Mouse (Mus musculus): ENCODE results near the gene Krtap3-1.

DNA sequence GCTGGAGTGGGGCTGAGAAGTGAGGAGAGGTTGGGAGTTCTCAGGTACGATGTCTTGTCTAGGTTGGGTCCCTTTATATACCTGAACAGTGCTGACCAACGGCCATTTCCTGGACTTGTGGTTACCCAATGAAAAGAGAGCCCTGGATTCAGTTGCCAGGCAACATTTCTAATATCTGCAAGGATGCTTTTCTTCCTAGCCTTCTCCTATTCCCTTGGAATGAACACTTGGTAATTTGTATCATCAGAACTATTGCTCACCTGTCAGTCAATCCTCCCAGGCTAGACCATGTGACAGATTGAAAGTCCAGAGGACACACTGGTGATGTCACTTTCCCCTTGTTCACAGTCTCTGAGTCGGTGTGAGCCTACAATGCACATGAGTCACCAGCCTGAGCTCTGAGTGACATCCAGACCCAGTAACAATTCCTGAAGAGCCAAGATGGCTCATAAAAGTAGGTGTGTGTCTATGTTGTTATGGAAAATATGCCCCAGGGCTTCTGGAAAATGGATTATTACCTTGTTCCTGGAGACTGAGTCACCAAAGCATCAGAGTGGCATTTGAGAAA lies 48.5 kb upstream of the Krtap3-1 start, which contains the start of gene Krtap2-4:
- no peak for TF ChIP-seq CTCF (conservative IDR thresholded peaks at IDR 0.05; ENCODE audit: insufficient read depth, insufficient read length, low read depth, low read length)
- no peak for TF ChIP-seq POLR2A (IDR thresholded peaks at IDR 0.05; ENCODE audit: low read depth, low read length)

Measured in kidney, adult 2 months (tissue).